Mouse (Mus musculus): Measurements from ENCODE around the gene Strn3. TPM values are rescaled to one million over a fixed set of nuclear protein-coding genes. Genes with fewer than 3 reads are reported as not detected.

The Strn3 gene
- polyA plus RNA-seq (2015; fragmentation: Nextera tagmentation; extraction: Ambion mirVana), result 36.5 and 37.1 TPM in 2 replicates

GRCm38 (mm10) chr12:51691845-51692632 lies at the start of gene Strn3:
TSS of gene Strn3 (minus strand) at chr12:51691897.
- Histone ChIP-seq H3K9ac (peak within 1 kb of the TSS; percentile 99), H3K27ac (peak within 1 kb of the TSS; percentile 99), H3K4me3 (peak within 1 kb of the TSS; percentile 92), H3K36me3 (replicated peaks) (no peaks in the 10 kb centered on the region), H3K4me1 (peaks cover 16% of the 10 kb centered on the region), H3K9me3 (no peaks in the 10 kb centered on the region), H3K27me3 (replicated peaks) (no peaks in the 10 kb centered on the region), H3K4me2 (peak within 1 kb of the TSS; percentile 61)
- ATAC-seq (replicated peaks), result peak; percentile 97
- 0% methylated on average over 53 of the region's 56 CpGs for WGBS

GRCm38 (mm10) chr12:51736807-51737206 lies 45.1 kb upstream of the Strn3 start:
- Histone ChIP-seq H3K4me1 (no peaks in the 10 kb centered on the region), H3K4me3 (no peak overlapping the region), H3K9ac (no peak overlapping the region), H3K4me2 (no peak overlapping the region), H3K9me3 (no peaks in the 10 kb centered on the region), H3K27me3 (replicated peaks) (no peaks in the 10 kb centered on the region), H3K36me3 (replicated peaks) (no peaks in the 10 kb centered on the region), H3K27ac (no peak overlapping the region)
- ATAC-seq (replicated peaks), result no peak
- 35% methylated on average over 1 of the region's 1 CpGs for WGBS

GRCm38 (mm10) chr12:51736381-51736780 lies 44.7 kb upstream of the Strn3 start:
- no peak overlapping the region for H3K4me2 ChIP-seq
- no peak overlapping the region for H3K9ac ChIP-seq
- H3K36me3 ChIP-seq (replicated peaks), result no peaks in the 10 kb centered on the region
- H3K27ac ChIP-seq, result no peak overlapping the region
- H3K9me3 ChIP-seq, result no peaks in the 10 kb centered on the region
- ATAC-seq (replicated peaks), result no peak
- H3K4me3 ChIP-seq, result no peak overlapping the region
- 72% methylated on average over 3 of the region's 3 CpGs for WGBS
- no peaks in the 10 kb centered on the region for H3K4me1 ChIP-seq
- no peaks in the 10 kb centered on the region for H3K27me3 ChIP-seq (replicated peaks)

GRCm38 (mm10) chr12:51735840-51736271 lies 44.2 kb upstream of the Strn3 start:
- H3K4me1 ChIP-seq, result no peaks in the 10 kb centered on the region
- H3K27ac ChIP-seq, result no peak overlapping the region
- ATAC-seq (replicated peaks), result no peak
- no peaks in the 10 kb centered on the region for H3K27me3 ChIP-seq (replicated peaks)
- H3K36me3 ChIP-seq (replicated peaks), result no peaks in the 10 kb centered on the region
- H3K9ac ChIP-seq, result no peak overlapping the region
- no peak overlapping the region for H3K4me2 ChIP-seq
- no peak overlapping the region for H3K4me3 ChIP-seq
- WGBS, result 62% methylated on average over 7 of the region's 7 CpGs
- H3K9me3 ChIP-seq, result no peaks in the 10 kb centered on the region

GRCm38 (mm10) chr12:51734605-51735211 lies 43.0 kb upstream of the Strn3 start:
- Histone ChIP-seq H3K27me3 (replicated peaks) (no peaks in the 10 kb centered on the region), H3K9me3 (no peaks in the 10 kb centered on the region), H3K27ac (no peak overlapping the region), H3K36me3 (replicated peaks) (no peaks in the 10 kb centered on the region), H3K4me3 (no peak overlapping the region), H3K4me2 (no peak overlapping the region), H3K9ac (no peak overlapping the region), H3K4me1 (no peaks in the 10 kb centered on the region)
- no peak for ATAC-seq (replicated peaks)
- WGBS, result 83% methylated on average over 14 of the region's 14 CpGs

GRCm38 (mm10) chr12:51729827-51730226 lies 38.1 kb upstream of the Strn3 start:
- ATAC-seq (replicated peaks), result no peak
- no peaks in the 10 kb centered on the region for H3K27me3 ChIP-seq (replicated peaks)
- no peak overlapping the region for H3K4me3 ChIP-seq
- no peaks in the 10 kb centered on the region for H3K36me3 ChIP-seq (replicated peaks)
- no peak overlapping the region for H3K9ac ChIP-seq
- no peak overlapping the region for H3K27ac ChIP-seq
- H3K9me3 ChIP-seq, result no peaks in the 10 kb centered on the region
- H3K4me2 ChIP-seq, result no peak overlapping the region
- H3K4me1 ChIP-seq, result no peaks in the 10 kb centered on the region
- WGBS, result 93% methylated on average over 9 of the region's 9 CpGs

GRCm38 (mm10) chr12:51729058-51729457 lies 37.4 kb upstream of the Strn3 start:
- H3K27me3 ChIP-seq (replicated peaks), result no peaks in the 10 kb centered on the region
- H3K4me2 ChIP-seq, result no peak overlapping the region
- ATAC-seq (replicated peaks), result no peak
- no peak overlapping the region for H3K9ac ChIP-seq
- 77% methylated on average over 11 of the region's 11 CpGs for WGBS
- H3K36me3 ChIP-seq (replicated peaks), result peaks cover under 1% of the 10 kb centered on the region; the same call in 1 of the 2 replicates
- H3K4me3 ChIP-seq, result no peak overlapping the region
- H3K27ac ChIP-seq, result no peak overlapping the region
- H3K4me1 ChIP-seq, result no peaks in the 10 kb centered on the region
- H3K9me3 ChIP-seq, result no peaks in the 10 kb centered on the region

- H3K27ac ChIP-seq, result no peak overlapping the region
- no peak overlapping the region for H3K4me2 ChIP-seq
- WGBS, result 92% methylated on average over 8 of the region's 8 CpGs
- H3K4me1 ChIP-seq, result no peaks in the 10 kb centered on the region
- H3K9ac ChIP-seq, result no peak overlapping the region
- H3K4me3 ChIP-seq, result no peak overlapping the region
- H3K27me3 ChIP-seq (replicated peaks), result no peaks in the 10 kb centered on the region
- peaks cover 7% of the 10 kb centered on the region; the same call in 1 of the 2 replicates for H3K36me3 ChIP-seq (replicated peaks)
- no peaks in the 10 kb centered on the region for H3K9me3 ChIP-seq
- ATAC-seq (replicated peaks), result no peak
Observed at GRCm38 (mm10) chr12:51721836-51722235, 30.1 kb upstream of the Strn3 start.

GRCm38 (mm10) chr12:51718617-51719016 lies 26.9 kb upstream of the Strn3 start:
- no peak for ATAC-seq (replicated peaks)
- no peak overlapping the region for H3K4me2 ChIP-seq
- peaks cover 2% of the 10 kb centered on the region; the same call in 1 of the 2 replicates for H3K36me3 ChIP-seq (replicated peaks)
- WGBS, result 94% methylated on average over 6 of the region's 6 CpGs
- no peak overlapping the region for H3K27ac ChIP-seq
- no peaks in the 10 kb centered on the region for H3K9me3 ChIP-seq
- H3K4me1 ChIP-seq, result no peaks in the 10 kb centered on the region
- no peak overlapping the region for H3K9ac ChIP-seq
- no peaks in the 10 kb centered on the region for H3K27me3 ChIP-seq (replicated peaks)
- no peak overlapping the region for H3K4me3 ChIP-seq

- H3K36me3 ChIP-seq (replicated peaks), result no peaks in the 10 kb centered on the region
- no peak overlapping the region for H3K27ac ChIP-seq
- no peak for ATAC-seq (replicated peaks)
- no peak overlapping the region for H3K9ac ChIP-seq
- no peaks in the 10 kb centered on the region for H3K27me3 ChIP-seq (replicated peaks)
- 88% methylated on average over 1 of the region's 1 CpGs for WGBS
- no peaks in the 10 kb centered on the region for H3K4me1 ChIP-seq
- no peak overlapping the region for H3K4me2 ChIP-seq
- H3K4me3 ChIP-seq, result no peak overlapping the region
- H3K9me3 ChIP-seq, result no peaks in the 10 kb centered on the region
Observed at GRCm38 (mm10) chr12:51712685-51713084, 21.0 kb upstream of the Strn3 start.

- Histone ChIP-seq H3K27me3 (replicated peaks) (no peaks in the 10 kb centered on the region), H3K9ac (no peak overlapping the region), H3K4me3 (no peak overlapping the region), H3K27ac (no peak overlapping the region), H3K4me2 (no peak overlapping the region), H3K4me1 (no peaks in the 10 kb centered on the region), H3K36me3 (replicated peaks) (no peaks in the 10 kb centered on the region), H3K9me3 (no peaks in the 10 kb centered on the region)
- no peak for ATAC-seq (replicated peaks)
- WGBS, result 74% methylated on average over 5 of the region's 5 CpGs
Observed at GRCm38 (mm10) chr12:51710154-51710553, 18.5 kb upstream of the Strn3 start.

- Histone ChIP-seq H3K9ac (no peak overlapping the region), H3K9me3 (no peaks in the 10 kb centered on the region), H3K4me2 (no peak overlapping the region), H3K27ac (no peak overlapping the region), H3K4me1 (no peaks in the 10 kb centered on the region), H3K27me3 (replicated peaks) (no peaks in the 10 kb centered on the region), H3K4me3 (no peak overlapping the region), H3K36me3 (replicated peaks) (no peaks in the 10 kb centered on the region)
- WGBS, result 82% methylated on average over 3 of the region's 3 CpGs
- no peak for ATAC-seq (replicated peaks)
Observed at GRCm38 (mm10) chr12:51709741-51710140, 18.0 kb upstream of the Strn3 start.
